Mouse (Mus musculus): Measurements from ENCODE around the gene Atg7. TPM values are rescaled to one million over a fixed set of nuclear protein-coding genes. Genes with fewer than 3 reads are reported as not detected.

Gene Atg7
- polyA plus RNA-seq, 1 experiment from 2014 or later: 76.8 TPM

DNA sequence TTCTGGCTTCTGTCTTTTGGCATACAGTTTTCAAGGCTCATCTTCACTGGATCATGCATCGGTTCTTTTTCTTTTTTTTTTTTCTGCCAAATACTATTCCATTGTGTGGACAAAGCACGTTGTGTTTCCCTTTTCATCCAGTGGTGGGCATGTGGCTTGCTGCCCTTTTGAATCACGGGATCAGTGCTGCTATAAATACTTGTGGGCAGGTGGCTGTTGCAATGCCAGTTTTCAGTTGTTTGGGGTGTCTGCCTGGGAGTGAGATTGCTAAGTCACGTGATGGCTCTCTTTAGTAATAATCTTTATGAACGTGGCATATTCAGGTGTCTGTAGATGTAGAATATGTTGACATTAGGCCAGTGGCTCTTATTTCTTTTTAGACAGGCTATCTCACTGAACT lies 155.0 kb downstream of the Atg7 start:
- H3K79me2 ChIP-seq (ENCODE audit: inconsistent target): no peaks in the 10 kb centered on the region
- H3K4me3 ChIP-seq (ENCODE audit: inconsistent target): no peak overlapping the region
- H3K27ac ChIP-seq: no peak overlapping the region
- WGBS (ENCODE audit: missing documents): 13% methylated on average over 5 of the region's 5 CpGs
- H3K36me3 ChIP-seq (ENCODE audit: inconsistent target): no peaks in the 10 kb centered on the region

DNA sequence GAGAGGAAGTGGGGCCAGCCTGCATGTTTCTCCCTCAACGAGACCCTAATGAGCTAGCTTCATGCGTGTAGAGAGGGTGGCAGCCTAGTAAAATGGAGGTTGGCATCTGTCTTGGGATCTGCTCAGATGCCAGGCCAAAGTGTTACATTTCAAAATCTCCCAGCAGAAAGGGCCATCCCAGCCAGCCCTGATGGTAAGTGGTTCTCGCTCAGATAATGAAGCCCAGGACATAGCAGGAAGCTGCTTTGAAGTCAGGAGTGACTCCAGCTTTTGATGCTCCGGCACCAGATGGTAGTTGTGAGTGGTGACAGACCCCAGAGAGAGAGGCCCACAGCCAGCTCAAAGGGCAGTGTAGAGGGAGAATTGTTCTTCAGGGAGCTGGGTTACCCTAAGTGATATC lies 155.8 kb downstream of the Atg7 start:
- Histone ChIP-seq H3K4me3 (ENCODE audit: inconsistent target) (no peak overlapping the region), H3K36me3 (ENCODE audit: inconsistent target) (no peaks in the 10 kb centered on the region), H3K27ac (no peak overlapping the region), H3K79me2 (ENCODE audit: inconsistent target) (no peaks in the 10 kb centered on the region)
- WGBS (ENCODE audit: missing documents): 77% methylated on average over 4 of the region's 4 CpGs

DNA sequence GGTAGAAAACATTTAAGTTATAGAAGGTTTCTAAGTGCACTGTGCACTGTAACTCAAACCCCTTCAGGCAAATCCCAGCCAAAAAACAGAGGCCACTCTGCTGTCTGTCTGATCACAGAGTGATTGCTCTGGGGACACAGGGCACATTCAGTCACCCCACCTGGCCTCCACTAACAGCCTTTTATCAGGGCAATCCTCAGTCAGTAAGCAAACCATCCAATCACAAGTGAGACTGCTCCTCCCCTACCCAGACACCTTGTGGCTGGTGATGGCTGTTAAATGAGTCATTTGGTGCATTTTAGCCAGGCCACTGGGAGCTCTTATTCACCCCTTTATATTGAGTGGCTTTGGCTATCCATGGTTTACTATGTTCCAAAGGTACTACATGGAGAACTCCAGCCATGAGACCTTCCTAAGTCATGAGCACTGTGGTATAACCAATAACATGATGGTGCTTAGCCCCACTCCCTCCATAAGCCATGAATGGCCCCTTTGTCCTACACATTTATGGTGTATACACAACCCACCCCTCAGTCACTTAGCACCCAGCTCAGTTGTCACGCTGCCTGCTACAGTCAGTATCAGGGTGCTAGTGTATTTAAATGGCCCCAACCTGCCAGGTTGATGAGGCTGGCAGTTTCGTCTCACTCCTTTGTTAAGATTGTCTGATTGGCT lies 157.5 kb downstream of the Atg7 start:
- Histone ChIP-seq H3K4me3 (ENCODE audit: inconsistent target) (no peak overlapping the region), H3K36me3 (ENCODE audit: inconsistent target) (no peaks in the 10 kb centered on the region), H3K79me2 (ENCODE audit: inconsistent target) (no peaks in the 10 kb centered on the region), H3K27ac (no peak overlapping the region)
- WGBS (ENCODE audit: missing documents): 100% methylated on average over 2 of the region's 2 CpGs

DNA sequence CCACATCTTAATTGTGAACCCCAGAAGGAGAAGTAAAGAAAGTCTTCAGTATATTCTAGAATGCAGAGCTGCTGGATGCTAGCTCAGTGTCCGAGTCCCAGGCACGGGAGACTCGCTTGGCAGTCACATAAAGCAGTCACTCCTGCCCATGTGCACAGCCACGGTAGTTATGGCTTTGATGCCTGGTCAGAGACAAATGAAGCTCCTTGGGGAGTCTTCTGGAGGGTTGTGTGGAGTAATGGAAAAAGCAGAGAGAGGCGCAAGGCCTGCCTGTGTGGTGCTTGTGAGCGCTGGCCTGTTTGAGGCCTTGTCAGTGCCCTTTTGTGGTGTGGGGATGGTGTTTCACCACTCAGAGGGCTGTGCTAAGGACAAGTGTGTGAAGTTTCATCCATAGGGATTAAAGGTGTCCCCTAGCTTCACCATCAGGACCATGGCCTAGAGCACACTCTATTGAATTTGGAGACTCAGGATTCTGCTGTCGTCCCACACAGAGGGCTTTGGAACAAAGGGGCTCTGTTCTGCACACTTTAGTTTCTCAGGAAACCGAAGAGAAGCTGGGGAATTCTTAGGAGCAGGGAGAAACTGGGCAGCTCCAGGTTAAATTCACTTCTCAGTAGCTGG lies 161.1 kb downstream of the Atg7 start:
- H3K4me3 ChIP-seq (ENCODE audit: inconsistent target): no peak overlapping the region
- WGBS (ENCODE audit: missing documents): 95% methylated on average over 8 of the region's 8 CpGs
- no peak overlapping the region for H3K27ac ChIP-seq
- no peaks in the 10 kb centered on the region for H3K79me2 ChIP-seq (ENCODE audit: inconsistent target)
- no peaks in the 10 kb centered on the region for H3K36me3 ChIP-seq (ENCODE audit: inconsistent target)

DNA sequence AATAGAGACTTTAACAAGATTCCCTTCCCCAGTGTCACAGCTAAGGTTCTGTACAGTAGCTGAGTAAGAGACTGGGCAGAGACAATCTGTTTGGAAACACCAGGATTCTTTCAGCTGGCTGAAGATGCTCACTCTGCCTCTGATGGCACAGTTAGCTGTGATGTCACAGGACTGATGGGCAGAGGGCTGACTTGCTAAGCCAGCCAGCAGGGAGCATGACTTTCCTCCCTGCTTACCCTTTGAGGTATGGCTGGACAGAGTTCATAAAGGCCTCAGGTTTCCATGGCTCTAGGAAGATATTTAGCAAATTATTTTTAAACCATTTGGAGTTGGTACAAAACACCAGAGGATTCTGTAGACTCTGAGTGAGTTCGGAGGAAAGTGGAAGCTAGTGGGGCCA lies 162.0 kb downstream of the Atg7 start:
- Histone ChIP-seq H3K27ac (no peak overlapping the region), H3K79me2 (ENCODE audit: inconsistent target) (no peaks in the 10 kb centered on the region), H3K4me3 (ENCODE audit: inconsistent target) (no peak overlapping the region), H3K36me3 (ENCODE audit: inconsistent target) (no peaks in the 10 kb centered on the region)
- 92% methylated on average over 1 of the region's 1 CpGs for WGBS (ENCODE audit: missing documents)

DNA sequence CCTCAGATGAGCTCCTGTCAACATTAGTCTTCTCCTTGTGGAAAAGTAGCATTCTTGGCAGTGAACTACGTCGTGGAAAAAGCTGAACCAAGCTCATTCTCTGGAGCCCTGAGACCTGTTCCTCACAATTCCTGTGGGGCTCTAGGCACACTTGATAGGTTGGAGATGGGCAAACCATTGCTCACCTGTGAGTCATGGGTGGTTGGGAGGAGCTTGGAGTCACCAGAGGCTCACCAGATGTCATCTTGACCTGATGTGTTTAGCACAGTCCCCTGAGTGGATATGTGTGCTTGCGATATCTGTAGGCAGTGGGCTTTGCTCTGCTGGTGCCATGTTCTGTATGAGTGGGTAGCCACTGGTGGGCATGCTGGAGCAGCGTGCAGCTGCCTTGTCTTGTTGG lies 163.0 kb downstream of the Atg7 start:
- Histone ChIP-seq H3K4me3 (ENCODE audit: inconsistent target) (no peak overlapping the region), H3K27ac (no peak overlapping the region), H3K79me2 (ENCODE audit: inconsistent target) (no peaks in the 10 kb centered on the region), H3K36me3 (ENCODE audit: inconsistent target) (no peaks in the 10 kb centered on the region)
- 95% methylated on average over 4 of the region's 4 CpGs for WGBS (ENCODE audit: missing documents)

DNA sequence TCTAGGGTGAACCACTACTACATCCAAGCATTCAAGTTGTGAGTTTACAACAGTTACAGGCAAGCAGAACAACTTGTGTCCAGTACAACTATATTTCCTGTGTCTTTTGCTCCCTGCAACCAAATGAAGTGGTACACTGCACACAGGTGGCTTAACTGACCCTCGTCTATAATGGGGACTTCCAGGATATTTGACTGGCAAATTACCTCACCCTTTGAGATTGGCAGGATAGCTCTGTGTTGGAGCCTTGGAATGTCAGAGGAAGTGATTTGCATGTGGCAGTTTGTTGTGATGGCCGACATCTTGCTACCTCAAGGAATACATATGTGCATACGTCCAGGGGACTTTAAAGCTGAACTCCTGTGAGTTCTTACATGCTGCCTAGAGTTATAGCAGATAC lies 164.6 kb downstream of the Atg7 start:
- 90% methylated on average over 3 of the region's 3 CpGs for WGBS (ENCODE audit: missing documents)
- Histone ChIP-seq H3K79me2 (ENCODE audit: inconsistent target) (no peaks in the 10 kb centered on the region), H3K36me3 (ENCODE audit: inconsistent target) (no peaks in the 10 kb centered on the region), H3K4me3 (ENCODE audit: inconsistent target) (no peak overlapping the region), H3K27ac (no peak overlapping the region)

DNA sequence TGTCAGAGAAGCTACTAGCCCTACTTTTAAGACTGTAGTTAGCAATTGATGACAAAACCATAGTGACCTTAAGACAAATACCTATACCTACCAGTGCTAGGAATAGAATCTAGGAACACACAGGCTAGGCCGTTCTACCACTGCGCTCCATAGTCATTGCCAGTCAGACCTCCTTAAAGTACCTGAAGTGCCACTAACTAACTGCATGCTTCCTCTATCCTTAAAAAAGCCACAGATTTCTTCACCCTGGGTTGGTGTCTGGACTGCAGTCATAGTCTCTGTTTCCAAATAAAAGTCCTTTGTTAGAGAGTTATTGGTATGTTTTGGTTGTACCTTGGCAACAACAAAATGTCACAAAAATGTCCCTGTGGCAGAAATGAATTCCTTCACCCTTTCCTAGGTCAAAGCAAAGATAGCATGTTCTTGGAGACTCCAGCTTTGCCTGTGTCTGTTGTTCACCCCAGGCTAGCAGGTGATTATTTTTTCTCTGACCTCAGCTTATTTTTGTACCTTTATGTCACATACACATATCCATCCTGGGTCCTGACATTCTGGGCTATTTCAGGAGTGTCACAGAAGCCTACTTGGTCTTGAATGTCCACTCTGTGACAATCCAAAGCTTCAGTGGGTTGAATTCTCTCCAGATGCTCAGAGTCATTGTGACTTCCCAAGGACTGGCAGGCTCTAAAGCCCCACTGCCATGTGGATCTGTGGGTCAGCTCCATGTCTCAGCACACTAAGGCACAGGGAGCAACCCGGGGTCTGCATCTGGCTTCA lies 165.9 kb downstream of the Atg7 start:
- Histone ChIP-seq H3K79me2 (ENCODE audit: inconsistent target) (no peaks in the 10 kb centered on the region), H3K4me3 (ENCODE audit: inconsistent target) (no peak overlapping the region), H3K36me3 (ENCODE audit: inconsistent target) (no peaks in the 10 kb centered on the region), H3K27ac (no peak overlapping the region)
- 88% methylated on average over 3 of the region's 3 CpGs for WGBS (ENCODE audit: missing documents)

DNA sequence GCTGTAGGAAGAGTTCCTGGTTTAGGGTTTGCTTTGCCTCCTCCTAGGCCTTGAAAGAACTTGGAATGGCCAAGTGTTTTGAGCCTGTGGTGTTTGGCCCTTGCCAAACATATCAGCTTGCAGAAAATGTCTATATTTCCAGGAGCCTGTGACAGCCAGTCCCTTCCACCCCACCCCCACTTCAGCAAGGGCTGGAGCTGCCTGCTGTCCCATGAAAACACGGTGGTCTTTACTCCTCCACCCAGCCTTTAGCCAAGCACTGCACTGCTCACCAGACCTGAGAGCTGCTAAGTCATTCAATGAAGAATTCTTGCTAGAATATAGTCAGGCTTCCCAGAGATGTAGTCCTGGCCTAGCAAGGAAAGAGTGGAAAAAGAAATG lies 166.5 kb downstream of the Atg7 start:
- H3K79me2 ChIP-seq (ENCODE audit: inconsistent target): no peaks in the 10 kb centered on the region
- no peak overlapping the region for H3K27ac ChIP-seq
- H3K4me3 ChIP-seq (ENCODE audit: inconsistent target): no peak overlapping the region
- WGBS (ENCODE audit: missing documents): 100% methylated on average over 1 of the region's 1 CpGs
- no peaks in the 10 kb centered on the region for H3K36me3 ChIP-seq (ENCODE audit: inconsistent target)

DNA sequence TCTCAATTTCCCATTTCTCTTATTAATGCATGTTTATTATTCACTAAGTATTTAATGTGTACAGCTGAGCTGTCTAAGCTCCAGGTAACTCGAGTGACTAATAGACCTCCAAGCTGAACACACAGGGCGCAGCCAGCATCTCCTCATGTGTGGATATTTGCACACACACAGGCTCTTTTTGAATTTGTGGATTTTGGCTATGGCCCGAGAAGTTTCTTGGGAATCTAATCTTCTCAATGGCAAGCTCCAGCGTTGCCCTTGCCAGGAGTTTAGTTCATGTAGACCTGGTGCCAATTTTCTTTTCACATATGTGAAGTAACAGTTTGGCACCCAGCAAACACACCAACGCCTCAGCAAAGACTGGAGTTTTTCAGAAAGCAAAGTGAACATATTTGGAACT lies 169.4 kb downstream of the Atg7 start:
- Histone ChIP-seq H3K36me3 (ENCODE audit: inconsistent target) (no peaks in the 10 kb centered on the region), H3K4me3 (ENCODE audit: inconsistent target) (no peak overlapping the region), H3K27ac (no peak overlapping the region), H3K79me2 (ENCODE audit: inconsistent target) (no peaks in the 10 kb centered on the region)
- WGBS (ENCODE audit: missing documents): 96% methylated on average over 5 of the region's 5 CpGs

DNA sequence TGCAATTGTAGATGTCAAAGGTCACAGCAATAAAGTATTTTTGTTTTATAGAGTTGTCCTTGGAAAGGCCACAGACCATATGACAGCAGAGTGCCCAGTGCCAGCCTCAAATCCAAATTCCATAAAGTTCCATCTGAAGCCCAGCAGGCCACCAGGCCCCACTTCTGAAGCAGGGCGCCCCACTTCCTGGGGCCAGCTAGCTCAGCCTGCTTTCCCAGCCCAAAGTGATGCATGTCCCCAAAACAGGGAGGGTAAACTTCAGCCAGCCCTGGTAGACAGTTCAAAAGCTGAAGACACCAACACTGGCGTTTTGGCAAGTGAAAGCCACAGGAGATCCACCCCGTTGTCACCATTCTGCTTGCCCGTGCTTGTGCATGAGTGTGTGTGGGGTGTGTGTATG lies 169.9 kb downstream of the Atg7 start:
- 90% methylated on average over 4 of the region's 4 CpGs for WGBS (ENCODE audit: missing documents)
- Histone ChIP-seq H3K36me3 (ENCODE audit: inconsistent target) (no peaks in the 10 kb centered on the region), H3K27ac (no peak overlapping the region), H3K79me2 (ENCODE audit: inconsistent target) (no peaks in the 10 kb centered on the region), H3K4me3 (ENCODE audit: inconsistent target) (no peak overlapping the region)

DNA sequence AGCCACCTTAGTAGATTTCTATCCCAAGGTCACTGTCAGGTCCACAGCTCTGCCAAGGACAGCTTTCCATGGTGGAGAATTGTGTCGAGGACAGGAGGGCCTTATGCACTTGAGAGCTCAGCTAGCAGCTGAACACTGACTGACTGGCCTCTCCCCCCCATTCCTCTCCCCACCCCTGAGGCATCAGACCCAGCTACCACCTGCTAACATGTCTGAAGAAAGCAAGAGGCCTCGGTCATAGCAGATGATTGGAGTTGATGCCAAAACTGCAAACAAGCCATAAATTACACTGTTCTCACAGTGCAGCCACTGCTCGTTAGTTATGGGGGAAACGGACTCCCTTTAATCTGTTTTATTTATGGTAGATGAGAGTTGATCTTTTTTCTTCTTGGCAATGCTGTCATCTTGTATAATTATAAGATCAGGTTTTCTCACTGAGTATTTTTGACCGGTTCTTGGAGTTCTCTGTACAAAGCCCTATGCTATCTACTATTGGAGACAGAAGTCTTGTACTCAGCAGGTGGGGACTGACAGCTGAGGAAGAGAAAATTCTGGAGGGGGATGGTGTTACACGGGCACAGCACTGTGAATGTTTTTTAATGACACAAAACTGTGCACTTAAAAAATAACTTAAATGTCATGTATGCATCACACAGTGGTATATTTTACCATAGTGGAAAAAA lies 171.4 kb downstream of the Atg7 start:
- Histone ChIP-seq H3K27ac (no peak overlapping the region), H3K4me3 (ENCODE audit: inconsistent target) (no peak overlapping the region), H3K79me2 (ENCODE audit: inconsistent target) (no peaks in the 10 kb centered on the region), H3K36me3 (ENCODE audit: inconsistent target) (no peaks in the 10 kb centered on the region)
- 93% methylated on average over 6 of the region's 6 CpGs for WGBS (ENCODE audit: missing documents)

DNA sequence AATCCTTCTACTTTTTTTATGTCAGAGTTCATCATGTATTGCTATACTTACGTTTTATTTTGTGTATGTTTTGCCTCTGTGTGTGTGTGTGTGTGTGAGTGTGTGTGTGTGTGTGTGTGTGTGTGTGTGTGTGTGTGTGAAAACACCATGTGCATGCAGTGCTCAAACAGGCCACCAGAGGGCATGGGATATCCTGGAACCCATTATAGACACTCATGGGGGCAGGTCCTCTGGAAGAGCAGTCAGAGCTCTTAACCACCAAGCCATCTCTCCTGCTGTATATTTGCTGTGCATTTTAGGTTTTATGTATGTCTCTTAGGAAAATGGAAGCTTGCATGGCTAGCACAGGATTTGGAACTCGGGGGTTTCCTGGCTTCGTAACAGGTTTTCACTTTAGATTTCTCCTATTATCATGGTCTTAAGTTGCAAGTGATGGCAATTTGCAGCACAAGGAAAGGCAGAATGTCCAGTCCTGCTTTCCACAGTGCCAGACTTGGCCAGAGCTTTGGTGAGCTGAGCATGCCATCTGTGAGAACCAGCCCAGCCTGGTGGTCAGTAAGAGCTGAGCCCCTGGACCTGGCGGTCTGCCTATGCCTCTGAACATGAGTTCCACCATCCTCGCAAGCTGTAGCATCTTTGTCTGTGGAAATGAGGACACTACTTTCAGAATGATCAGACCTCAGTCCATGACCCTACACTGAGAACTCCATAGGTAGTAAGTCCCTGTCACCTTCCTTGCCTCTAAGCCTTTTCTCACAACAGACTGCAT lies 172.2 kb downstream of the Atg7 start:
- H3K4me3 ChIP-seq (ENCODE audit: inconsistent target): no peak overlapping the region
- H3K79me2 ChIP-seq (ENCODE audit: inconsistent target): no peaks in the 10 kb centered on the region
- 97% methylated on average over 3 of the region's 5 CpGs for WGBS (ENCODE audit: missing documents)
- no peaks in the 10 kb centered on the region for H3K36me3 ChIP-seq (ENCODE audit: inconsistent target)
- H3K27ac ChIP-seq: no peak overlapping the region

DNA sequence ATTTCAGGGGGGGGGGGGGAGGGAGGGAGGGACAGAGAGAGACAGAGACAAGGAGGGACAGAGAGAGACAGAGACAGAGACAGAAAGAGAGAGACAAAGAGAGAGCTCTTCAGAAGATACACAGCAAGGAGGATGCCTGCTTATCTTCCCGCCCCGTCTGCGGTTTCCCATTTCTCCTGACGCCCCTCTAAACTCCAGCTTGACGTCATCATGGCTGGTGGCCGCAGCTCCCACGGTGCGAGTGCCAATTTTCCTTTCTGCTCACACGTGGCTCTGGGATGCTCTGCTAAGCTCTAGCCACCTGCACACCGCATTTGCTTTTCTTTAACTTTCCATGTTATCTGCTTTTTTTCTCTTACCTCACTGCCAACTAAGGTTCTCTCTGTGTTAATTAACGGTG lies 175.1 kb downstream of the Atg7 start:
- Histone ChIP-seq H3K36me3 (ENCODE audit: inconsistent target) (peaks cover 6% of the 10 kb centered on the region; the same call in 1 of the 2 replicates), H3K79me2 (ENCODE audit: inconsistent target) (no peaks in the 10 kb centered on the region), H3K27ac (no peak overlapping the region), H3K4me3 (ENCODE audit: inconsistent target) (no peak overlapping the region)
- 59% methylated on average over 11 of the region's 11 CpGs for WGBS (ENCODE audit: missing documents)

Measured in macrophage (primary cell).